Mouse (Mus musculus) embryonic facial prominence, embryonic 11.5 days (tissue): ENCODE measurements around the gene Pecam1. TPM values are rescaled to one million over a fixed set of nuclear protein-coding genes. Genes with fewer than 3 reads are reported as not detected.

ENCODE experiments used
- ATAC-seq: fragments of 200-750 bp; cut with Nextera tagmentation; replicated peaks from 2 replicates; pipeline ENCODE4 v1.8.0; 2017; ENCODE audit warnings: low read depth; ENCODE audit not compliant: insufficient number of reproducible peaks, low FRiP score, low TSS enrichment
- DNase-seq: peaks from one replicate; pipeline ENCODE4 v3.0.0-alpha.2; 2015; ENCODE audit warnings: low spot score
- H3K27ac ChIP-seq: fragments of 300-500 bp; sonication (generic); replicated peaks from 2 replicates; pipeline ENCODE4 v1.5.1; 2014; ENCODE audit warnings: mild to moderate bottlenecking, low read depth, low read length, control low read depth
- H3K27me3 ChIP-seq: fragments of 300-500 bp; sonication (generic); 2 replicates; pipeline ENCODE4 v1.6.1; 2014; ENCODE audit warnings: mild to moderate bottlenecking, low read length, moderate library complexity, mixed read lengths; ENCODE audit not compliant: control insufficient read depth, insufficient read depth
- H3K36me3 ChIP-seq: fragments of 300-500 bp; sonication (generic); replicated peaks from 2 replicates; pipeline ENCODE4 v1.6.1; 2014; ENCODE audit warnings: low read depth, mild to moderate bottlenecking, low read length, moderate library complexity, mixed read lengths; ENCODE audit not compliant: control insufficient read depth, insufficient read depth
- H3K4me1 ChIP-seq: fragments of 300-500 bp; sonication (generic); 2 replicates; pipeline ENCODE4 v1.6.1; 2014; ENCODE audit warnings: low read length, mixed read lengths; ENCODE audit not compliant: control insufficient read depth, insufficient read depth
- H3K4me2 ChIP-seq: fragments of 300-500 bp; sonication (generic); 2 replicates; pipeline ENCODE4 v1.6.1; 2014; ENCODE audit warnings: low read depth, mild to moderate bottlenecking, control low read depth, low read length, moderate library complexity
- H3K4me3 ChIP-seq: fragments of 300-500 bp; sonication (generic); 2 replicates; pipeline ENCODE4 v1.5.1; 2014; ENCODE audit warnings: low read depth, low read length, control low read depth
- H3K9ac ChIP-seq: fragments of 300-500 bp; sonication (generic); replicated peaks from 2 replicates; pipeline ENCODE4 v1.6.1; 2014; ENCODE audit warnings: mild to moderate bottlenecking, control low read depth, low read length
- H3K9me3 ChIP-seq: fragments of 300-500 bp; sonication (generic); replicated peaks from 2 replicates; pipeline ENCODE4 v1.6.1; 2016; ENCODE audit warnings: mild to moderate bottlenecking, low read length, inconsistent platforms, mixed read lengths; ENCODE audit not compliant: control insufficient read depth
- WGBS: fragments of 180-500 bp; shearing (Covaris S2); extraction: QIAGEN DNeasy Blood & Tissue Kit; methylation state at CpG from one replicate; pipeline ENCODE4 v1.1.7; 2014; 5-methylcytosine and 5-hydroxymethylcytosine counted together
- microRNA-seq: library from miRNA; unstranded; fragments of <30 nt; microRNA quantifications from one replicate; pipeline ENCODE4, GENCODE M21; 2016; ENCODE audit warnings: borderline number of aligned reads
- polyA plus RNA-seq: library from polyadenylated mRNA; unstranded; fragments of >200 nt; fragmentation: Nextera tagmentation; extraction: Ambion mirVana; gene quantifications from 2 replicates; pipeline ENCODE4 v1.2.1, GENCODE M21; 2014

The Pecam1 gene
- polyA plus RNA-seq, 1 experiment from 2014 or later = 26.7 TPM

GRCm38 (mm10) chr11:106607316-106607715 lies 143.1 kb downstream of the Pecam1 start:
- H3K27me3 ChIP-seq = no peaks in the 10 kb centered on the region
- no peak overlapping the region for H3K9ac ChIP-seq
- no peak overlapping the region for H3K4me2 ChIP-seq
- no peak overlapping the region for H3K27ac ChIP-seq
- DNase-seq (no peak), ATAC-seq (no peak)
- no peaks in the 10 kb centered on the region; the same call in 1 of the 2 replicates for H3K4me1 ChIP-seq
- no peaks in the 10 kb centered on the region for H3K36me3 ChIP-seq
- no peak overlapping the region for H3K4me3 ChIP-seq
- WGBS = 64% methylated on average over 6 of the region's 6 CpGs
- no peaks in the 10 kb centered on the region for H3K9me3 ChIP-seq

- Histone ChIP-seq H3K4me2 (no peak overlapping the region), H3K27ac (no peak overlapping the region), H3K9me3 (no peaks in the 10 kb centered on the region), H3K27me3 (no peaks in the 10 kb centered on the region), H3K9ac (no peak overlapping the region), H3K4me3 (no peak overlapping the region), H3K36me3 (no peaks in the 10 kb centered on the region), H3K4me1 (no peaks in the 10 kb centered on the region)
- DNase-seq = no peak
- ATAC-seq = no peak
- 38% methylated on average over 5 of the region's 5 CpGs for WGBS
These were observed 144.4 kb downstream of the Pecam1 start for GRCm38 (mm10) chr11:106606042-106606441.

Small RNA genes within 50 kb of the gene (microRNA-seq; reads per million reads assigned to microRNA genes)
- gene Gm25994 (not detected), gene Mir3064 (17.9 reads per million, percentile 19 among the genes with 10 or more reads in this experiment)

Other genes with a start within 250 kb of the Pecam1 start
- gene Tex2, start 137.2 kb downstream of the Pecam1 start, polyA plus RNA-seq = 6.9 and 7.4 TPM in 2 replicates
- gene Milr1, start 598 bp upstream of the Pecam1 start, polyA plus RNA-seq = 0.47 and 0.94 TPM in 2 replicates
- gene Polg2, start 28.9 kb upstream of the Pecam1 start, polyA plus RNA-seq = 7.3 and 12.7 TPM in 2 replicates
- 498 and 533 TPM in 2 replicates for gene Ddx5, start 38.6 kb upstream of the Pecam1 start, polyA plus RNA-seq
- 21.1 and 22.6 TPM in 2 replicates for gene Cep95, start 38.6 kb upstream of the Pecam1 start, polyA plus RNA-seq
- gene Smurf2, start 170.1 kb upstream of the Pecam1 start, polyA plus RNA-seq = 19.8 and 20.4 TPM in 2 replicates
- gene Kpna2, start 248.9 kb upstream of the Pecam1 start, polyA plus RNA-seq = 673 and 680 TPM in 2 replicates